Mouse (Mus musculus) limb, embryonic 10.5 days (tissue): ENCODE results near the gene Gipc2. TPM values are rescaled to one million over a fixed set of nuclear protein-coding genes. Genes with fewer than 3 reads are reported as not detected.

Experiments used
- DNase-seq: peaks from one replicate; pipeline ENCODE4 v3.0.0-alpha.2; 2017; ENCODE audit warnings: low spot score
- H3K27ac ChIP-seq: fragments of 300-500 bp; sonication (generic); 2 replicates; pipeline ENCODE4 v1.5.1; 2016; ENCODE audit warnings: mild to moderate bottlenecking
- H3K27me3 ChIP-seq: fragments of 300-500 bp; sonication (generic); 2 replicates; pipeline ENCODE4 v1.6.1; 2016; ENCODE audit warnings: low read depth, mild to moderate bottlenecking; ENCODE audit not compliant: poor library complexity, severe bottlenecking
- H3K36me3 ChIP-seq: fragments of 300-500 bp; sonication (generic); 2 replicates; pipeline ENCODE4 v1.6.1; 2016; ENCODE audit warnings: mild to moderate bottlenecking, moderate library complexity
- H3K4me1 ChIP-seq: fragments of 300-500 bp; sonication (generic); 2 replicates; pipeline ENCODE4 v1.6.1; 2016
- H3K4me3 ChIP-seq: fragments of 300-500 bp; sonication (generic); 2 replicates; pipeline ENCODE4 v1.5.1; 2016; ENCODE audit warnings: mild to moderate bottlenecking, moderate library complexity
- H3K9me3 ChIP-seq: fragments of 300-500 bp; sonication (generic); replicated peaks from 2 replicates; pipeline ENCODE4 v1.6.1; 2016; ENCODE audit warnings: mild to moderate bottlenecking
- WGBS: fragments of 180-500 bp; shearing (Covaris S2); methylation state at CpG from one replicate; pipeline ENCODE4 v1.1.7; 2016; 5-methylcytosine and 5-hydroxymethylcytosine counted together
- polyA plus RNA-seq: library from polyadenylated mRNA; unstranded; fragments of >200 nt; fragmentation: Nextera tagmentation; extraction: Ambion mirVana; gene quantifications from 2 replicates; pipeline ENCODE4 v1.2.1, GENCODE M21; 2016

The Gipc2 gene
- polyA plus RNA-seq, 1 experiment from 2014 or later = 2.1 TPM

- 70% methylated on average over 10 of the region's 10 CpGs for WGBS
- Histone ChIP-seq H3K4me3 (no peak overlapping the region), H3K36me3 (no peaks in the 10 kb centered on the region), H3K27ac (no peak overlapping the region), H3K27me3 (peaks cover 3% of the 10 kb centered on the region; the same call in 1 of the 2 replicates), H3K4me1 (no peaks in the 10 kb centered on the region), H3K9me3 (no peaks in the 10 kb centered on the region)
- no peak for DNase-seq
Observed at GRCm38 (mm10) chr3:152158344-152159291, 7.4 kb downstream of the Gipc2 start.

DNA sequence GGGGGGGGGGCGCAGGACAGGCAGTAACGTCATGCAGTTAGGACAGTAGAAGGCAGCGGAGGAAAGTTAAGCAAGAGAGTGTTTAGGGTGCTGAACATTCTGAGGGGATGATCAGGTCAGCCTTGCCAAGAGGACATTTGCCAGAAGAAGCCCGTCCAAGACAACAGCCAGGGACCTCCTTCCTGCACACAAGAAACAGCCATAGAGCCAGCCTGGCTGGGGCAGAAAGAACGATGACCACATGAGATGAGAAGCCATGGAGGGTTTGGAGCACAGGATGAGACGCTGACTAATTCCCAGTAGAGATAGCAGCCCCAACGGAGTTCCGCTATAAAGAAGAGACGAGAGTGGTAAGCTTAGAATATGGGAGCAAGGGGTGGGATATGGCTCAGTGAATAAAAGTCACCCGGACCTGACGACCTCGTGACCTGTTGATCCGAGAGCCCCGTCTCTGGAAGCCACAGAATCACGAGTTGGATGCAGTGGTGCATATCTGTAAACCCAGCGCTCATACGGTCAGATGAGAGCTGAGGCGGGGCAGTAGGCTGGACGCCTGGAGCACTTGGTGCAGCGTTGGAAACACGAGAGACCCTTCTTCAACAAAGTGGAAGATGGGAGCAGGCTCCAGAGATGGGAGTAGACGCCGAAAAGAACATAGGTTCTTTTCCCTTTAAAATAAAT, 9.1 kb downstream of the Gipc2 start:
- Histone ChIP-seq H3K27ac (no peak overlapping the region), H3K27me3 (0 out of 2 replicates have a peak, but pooled peaks cover 3% of the 10 kb centered on the region), H3K4me3 (no peak overlapping the region), H3K36me3 (no peaks in the 10 kb centered on the region), H3K4me1 (peaks cover 2% of the 10 kb centered on the region; the same call in 1 of the 2 replicates), H3K9me3 (no peaks in the 10 kb centered on the region)
- WGBS = 84% methylated on average over 23 of the region's 23 CpGs
- no peak for DNase-seq

GRCm38 (mm10) chr3:152155296-152155948, 10.6 kb downstream of the Gipc2 start:
- Histone ChIP-seq H3K27me3 (0 out of 2 replicates have a peak, but pooled peaks cover 3% of the 10 kb centered on the region), H3K4me1 (peaks cover 5% of the 10 kb centered on the region; the same call in 1 of the 2 replicates), H3K4me3 (no peak overlapping the region), H3K9me3 (no peaks in the 10 kb centered on the region), H3K27ac (no peak overlapping the region), H3K36me3 (no peaks in the 10 kb centered on the region)
- DNase-seq = no peak
- WGBS = 44% methylated on average over 11 of the region's 11 CpGs

DNA sequence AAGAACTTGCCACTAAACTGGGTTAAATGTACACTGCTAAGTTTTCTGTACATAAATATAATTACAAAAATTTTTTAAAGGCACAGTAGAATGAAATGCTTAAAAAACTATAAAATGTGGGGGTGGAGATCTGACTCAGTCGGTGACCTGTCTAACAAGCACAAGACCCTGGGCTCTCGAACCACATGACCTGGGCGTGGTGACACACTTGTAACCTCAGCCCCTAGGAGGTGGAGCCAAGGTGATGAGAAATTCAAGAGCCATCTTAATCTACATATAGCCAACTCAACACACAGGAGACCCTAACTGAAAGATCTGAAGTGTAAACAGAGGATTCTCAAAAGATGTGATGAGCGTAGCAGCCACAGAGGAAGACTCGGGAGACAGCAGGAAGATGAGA, 11.9 kb downstream of the Gipc2 start:
- H3K4me1 ChIP-seq = peaks cover 5% of the 10 kb centered on the region; the same call in 1 of the 2 replicates
- H3K4me3 ChIP-seq = no peak overlapping the region
- 0 out of 2 replicates have a peak, but pooled peaks cover 3% of the 10 kb centered on the region for H3K27me3 ChIP-seq
- H3K9me3 ChIP-seq = no peaks in the 10 kb centered on the region
- DNase-seq = no peak
- H3K27ac ChIP-seq = no peak overlapping the region
- no peaks in the 10 kb centered on the region for H3K36me3 ChIP-seq
- WGBS = 88% methylated on average over 5 of the region's 5 CpGs

DNA sequence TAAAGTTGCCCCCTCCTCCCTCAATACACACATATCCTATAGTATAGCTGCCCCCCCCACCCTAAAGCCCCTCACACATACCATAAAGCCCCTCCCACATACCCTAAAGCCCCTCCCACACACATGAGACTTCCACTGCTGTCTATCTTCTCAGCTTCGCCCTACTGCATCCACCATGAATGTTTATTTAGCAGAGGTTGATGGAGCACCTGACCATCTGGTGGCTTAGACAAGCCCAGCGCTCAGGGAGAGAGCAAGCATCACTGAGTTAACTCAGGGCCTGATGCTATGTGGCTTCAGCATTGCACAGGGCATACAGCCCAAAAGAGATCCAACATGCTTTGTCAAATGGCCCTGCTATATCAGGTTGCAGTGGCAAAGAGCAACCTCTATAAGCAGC, 12.9 kb downstream of the Gipc2 start:
- WGBS = 82% methylated on average over 2 of the region's 2 CpGs
- Histone ChIP-seq H3K4me1 (peaks cover 5% of the 10 kb centered on the region; the same call in 1 of the 2 replicates), H3K27me3 (0 out of 2 replicates have a peak, but pooled peaks cover 3% of the 10 kb centered on the region), H3K36me3 (no peaks in the 10 kb centered on the region), H3K9me3 (no peaks in the 10 kb centered on the region), H3K4me3 (no peak overlapping the region), H3K27ac (no peak overlapping the region)
- no peak for DNase-seq

DNA sequence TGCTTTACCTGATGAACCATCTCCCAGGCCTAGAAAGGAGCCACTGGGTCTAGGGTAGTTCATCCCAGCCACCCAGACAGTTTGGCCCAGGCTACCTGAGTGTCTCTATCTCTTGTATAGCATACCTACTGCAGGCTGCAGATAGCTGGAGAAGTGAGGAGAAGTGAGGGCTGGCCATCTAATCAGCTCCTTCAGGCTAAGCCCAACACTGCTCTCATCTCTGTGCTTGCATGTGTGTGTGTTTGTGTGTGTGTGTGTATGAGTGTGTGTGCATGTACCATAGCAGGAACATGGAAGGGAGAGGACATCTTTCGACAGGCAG, 13.6 kb downstream of the Gipc2 start:
- 100% methylated on average over 1 of the region's 1 CpGs for whole genome bisulfite sequencing
- no peak overlapping the region for H3K27ac ChIP-seq
- no peaks in the 10 kb centered on the region for H3K36me3 ChIP-seq
- H3K27me3 ChIP-seq = 0 out of 2 replicates have a peak, but pooled peaks cover 3% of the 10 kb centered on the region
- H3K4me1 ChIP-seq = peaks cover 6% of the 10 kb centered on the region; the same call in 1 of the 2 replicates
- no peaks in the 10 kb centered on the region for H3K9me3 ChIP-seq
- DNase-seq = no peak
- H3K4me3 ChIP-seq = no peak overlapping the region

GRCm38 (mm10) chr3:152151725-152152482, 14.1 kb downstream of the Gipc2 start:
- Histone ChIP-seq H3K9me3 (no peaks in the 10 kb centered on the region), H3K4me1 (peaks cover 8% of the 10 kb centered on the region; the same call in 1 of the 2 replicates), H3K4me3 (peak overlapping the region; percentile 34), H3K27ac (no peak overlapping the region), H3K36me3 (no peaks in the 10 kb centered on the region), H3K27me3 (0 out of 2 replicates have a peak, but pooled peaks cover 3% of the 10 kb centered on the region)
- 55% methylated on average over 29 of the region's 29 CpGs for WGBS
- no peak for DNase-seq

DNA sequence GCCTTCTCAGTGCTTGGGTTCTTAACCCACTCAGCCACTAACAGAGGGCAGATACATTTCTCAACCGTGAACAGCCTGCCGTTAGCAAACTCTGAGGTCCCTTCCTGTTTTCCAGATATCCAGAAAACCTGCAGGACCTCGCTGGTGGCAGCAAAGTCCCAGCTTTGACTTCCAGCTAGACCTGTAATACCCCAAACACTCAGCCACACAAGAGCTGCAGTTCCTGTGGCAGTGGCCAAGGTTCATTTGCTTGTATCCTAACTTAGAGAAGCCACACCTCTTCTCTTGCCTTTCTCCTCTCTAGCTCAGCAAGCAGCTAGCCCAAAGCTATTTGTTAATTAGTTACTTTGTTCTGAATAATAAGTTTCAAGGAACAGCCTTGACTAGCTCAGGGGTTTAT, 16.2 kb downstream of the Gipc2 start:
- 68% methylated on average over 3 of the region's 3 CpGs for whole genome bisulfite sequencing
- H3K4me3 ChIP-seq = no peak overlapping the region
- H3K27ac ChIP-seq = no peak overlapping the region
- no peak for DNase-seq
- H3K36me3 ChIP-seq = no peaks in the 10 kb centered on the region
- H3K27me3 ChIP-seq = no peaks in the 10 kb centered on the region
- peaks cover 16% of the 10 kb centered on the region for H3K4me1 ChIP-seq
- no peaks in the 10 kb centered on the region for H3K9me3 ChIP-seq

GRCm38 (mm10) chr3:152149449-152149848, 16.6 kb downstream of the Gipc2 start:
- no peak for DNase-seq
- H3K9me3 ChIP-seq = no peaks in the 10 kb centered on the region
- WGBS = 73% methylated on average over 7 of the region's 7 CpGs
- no peaks in the 10 kb centered on the region for H3K36me3 ChIP-seq
- no peaks in the 10 kb centered on the region for H3K27me3 ChIP-seq
- H3K27ac ChIP-seq = no peak overlapping the region
- H3K4me3 ChIP-seq = no peak overlapping the region
- peaks cover 18% of the 10 kb centered on the region for H3K4me1 ChIP-seq

GRCm38 (mm10) chr3:152147085-152147831, 18.8 kb downstream of the Gipc2 start:
- H3K9me3 ChIP-seq = no peaks in the 10 kb centered on the region
- WGBS = 73% methylated on average over 12 of the region's 12 CpGs
- no peaks in the 10 kb centered on the region for H3K36me3 ChIP-seq
- no peak overlapping the region for H3K27ac ChIP-seq
- H3K27me3 ChIP-seq = no peaks in the 10 kb centered on the region
- H3K4me1 ChIP-seq = peaks cover 18% of the 10 kb centered on the region
- DNase-seq = no peak
- H3K4me3 ChIP-seq = no peak overlapping the region

DNA sequence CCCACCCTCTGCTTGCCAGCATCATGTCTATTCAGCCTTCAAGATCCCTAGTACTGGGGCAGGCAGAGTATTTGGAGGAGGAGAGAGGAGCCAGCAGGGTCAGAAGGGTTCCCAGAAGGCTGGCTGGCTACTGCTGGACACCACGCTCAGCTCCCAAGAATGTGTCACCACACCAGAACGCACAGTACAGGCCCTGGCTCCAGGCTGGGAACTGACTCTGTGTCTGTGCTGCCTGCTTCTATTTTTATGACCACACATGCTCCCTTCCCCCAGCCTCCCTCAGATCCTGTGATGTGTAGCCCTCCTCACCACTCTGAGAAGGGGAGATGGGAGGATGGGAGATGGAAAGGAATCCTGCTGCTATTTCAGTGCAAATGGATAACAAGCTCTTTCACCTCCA, 20.8 kb downstream of the Gipc2 start:
- peak overlapping the region; percentile 46 for H3K27ac ChIP-seq
- no peak overlapping the region for H3K4me3 ChIP-seq
- H3K4me1 ChIP-seq = peaks cover 12% of the 10 kb centered on the region
- no peaks in the 10 kb centered on the region for H3K36me3 ChIP-seq
- no peaks in the 10 kb centered on the region for H3K27me3 ChIP-seq
- 54% methylated on average over 2 of the region's 2 CpGs for WGBS
- DNase-seq = no peak
- no peaks in the 10 kb centered on the region for H3K9me3 ChIP-seq
